ENCODE assay signal across 22 mouse cellular contexts in genomic region chr9:32680201-32680600, GRCm38 (mm10). TPM values are rescaled to one million over a fixed set of nuclear protein-coding genes. Genes with fewer than 3 reads are reported as not detected.
A peak's percentile ranks its signal among the peaks of the same experiment; 100 is the strongest.
DNase-seq lines count a peak whose midpoint lies in the region; TF ChIP-seq lines count a peak whose summit lies in the region.
"Had no signal": no experiment of that assay in that cellular context is flagged by ENCODE, and none has a peak within 500 bp of the region (broad histone marks: within the 10 kb centered on the region; RNA-seq: fewer than 3 reads in every experiment).

No protein-coding gene starts in this region.

- TF ChIP-seq CTCF in bone marrow macrophage, adult 2 months (IDR thresholded peaks at IDR 0.05; ENCODE audit: low read depth, low read length), result no peak

- no peak for TF ChIP-seq POLR2A in bone marrow macrophage, adult 2 months (IDR thresholded peaks at IDR 0.05; ENCODE audit: borderline replicate concordance, low read depth, low read length)

- no peaks in the 10 kb centered on the region for H3K36me3 ChIP-seq in splenic B cell, adult 2 months (ENCODE audit: control insufficient read depth, insufficient read depth, low read length, poor library complexity, severe bottlenecking)
- H3K36me3 ChIP-seq: embryonic facial prominence, embryonic 13.5 days; embryonic facial prominence, embryonic 15.5 days; forebrain, embryonic 10.5 days; forebrain, embryonic 12.5 days; G1E had no signal

- H3K4me3 ChIP-seq in bone marrow macrophage, adult 2 months (ENCODE audit: insufficient read depth, low read length), result no peak overlapping the region
- H3K4me3 ChIP-seq: embryonic facial prominence, embryonic 13.5 days; embryonic facial prominence, embryonic 15.5 days; erythroblast, embryonic 14.5 days; forebrain, embryonic 10.5 days; forebrain, embryonic 12.5 days had no signal

- H3K27me3 ChIP-seq in splenic B cell, adult 2 months (ENCODE audit: control insufficient read depth, insufficient read depth, low read length, poor library complexity, severe bottlenecking), result no peaks in the 10 kb centered on the region
- H3K27me3 ChIP-seq: CH12.LX; embryonic facial prominence, embryonic 13.5 days; embryonic facial prominence, embryonic 15.5 days had no signal

- peak overlapping the region; percentile 70 for H3K27ac ChIP-seq in bone marrow macrophage, adult 2 months (ENCODE audit: insufficient read depth, low read depth, low read length)
- H3K27ac ChIP-seq: embryonic facial prominence, embryonic 13.5 days; embryonic facial prominence, embryonic 15.5 days; forebrain, embryonic 10.5 days; forebrain, embryonic 12.5 days had no signal

- H3K4me1 ChIP-seq in bone marrow macrophage, adult 2 months (ENCODE audit: control insufficient read depth, insufficient read depth, low read length), result peaks cover 44% of the 10 kb centered on the region

- DNase-seq in A20 (ENCODE audit: low read depth, low spot score), result peak; percentile 72
- DNase-seq in splenic B cell, adult 2 months (ENCODE audit: low read depth, low spot score), result peak; percentile 74
- DNase-seq in c-Kit-positive CD71-positive TER-119-positive erythroid progenitor cells, embryonic 14.5 days (ENCODE audit: low spot score), result no peak
- DNase-seq in thymus, postnatal 36 days, result no peak
- DNase-seq: adrenal gland, adult 8-10 months; adrenal gland, postnatal 14 days; adrenal gland, postnatal 36 days; cerebellum, adult 11 months; cerebellum, adult 18-20 months; cerebellum, adult 8-10 months; cerebellum, adult 9-11 months; cerebellum, postnatal 14 days; cerebellum, postnatal 36 days; embryo, embryonic 11 days had no signal

RNA-seq across cellular contexts. Expression of gene Ets1, which starts 44.2 kb away (rescaled TPM):
- 7.4 and 7.9 TPM in 2 replicates for polyA plus RNA-seq in bone marrow macrophage, adult 2 months (2012; ENCODE audit: insufficient read depth, insufficient read length, missing spikeins)
- polyA plus RNA-seq: G1E had no signal

Comparison
In these comparisons a context has a peak if more than half of its experiments do, and no peak if none do; other contexts are left out.
1. DNase-seq: peak in A20 (single experiment) and splenic B cell, adult 2 months (single experiment); none in c-Kit-positive CD71-positive TER-119-positive erythroid progenitor cells, embryonic 14.5 days (single experiment) and thymus, postnatal 36 days (0 of 2).